Mouse (Mus musculus) MEL (cell line): ENCODE data around the gene Calm3.

Experiments used
- CTCF ChIP-seq, 3 experiments: IDR thresholded peaks in 2 of 3; conservative IDR thresholded peaks in 1 of 3; 2 replicates each; pipeline ENCODE4 v1.5.1; 2011 to 2012; ENCODE audit warnings: low read length in 3 of 3, low read depth in 2 of 3, mild to moderate bottlenecking in 2 of 3, improper control_type of control experiment in 1 of 3, inconsistent platforms in 1 of 3, mixed read lengths in 1 of 3, moderate library complexity in 1 of 3; ENCODE audit not compliant: control insufficient read depth in 1 of 3, insufficient read depth in 1 of 3, poor library complexity in 1 of 3, severe bottlenecking in 1 of 3
- MAX ChIP-seq: IDR thresholded peaks from 2 replicates; pipeline ENCODE4 v1.6.1; 2011; ENCODE audit warnings: low read length, improper control_type of control experiment
- POLR2AphosphoS2 ChIP-seq: IDR thresholded peaks from 2 replicates; pipeline ENCODE4 v1.6.1; 2011; ENCODE audit warnings: low read length, improper control_type of control experiment

DNA sequence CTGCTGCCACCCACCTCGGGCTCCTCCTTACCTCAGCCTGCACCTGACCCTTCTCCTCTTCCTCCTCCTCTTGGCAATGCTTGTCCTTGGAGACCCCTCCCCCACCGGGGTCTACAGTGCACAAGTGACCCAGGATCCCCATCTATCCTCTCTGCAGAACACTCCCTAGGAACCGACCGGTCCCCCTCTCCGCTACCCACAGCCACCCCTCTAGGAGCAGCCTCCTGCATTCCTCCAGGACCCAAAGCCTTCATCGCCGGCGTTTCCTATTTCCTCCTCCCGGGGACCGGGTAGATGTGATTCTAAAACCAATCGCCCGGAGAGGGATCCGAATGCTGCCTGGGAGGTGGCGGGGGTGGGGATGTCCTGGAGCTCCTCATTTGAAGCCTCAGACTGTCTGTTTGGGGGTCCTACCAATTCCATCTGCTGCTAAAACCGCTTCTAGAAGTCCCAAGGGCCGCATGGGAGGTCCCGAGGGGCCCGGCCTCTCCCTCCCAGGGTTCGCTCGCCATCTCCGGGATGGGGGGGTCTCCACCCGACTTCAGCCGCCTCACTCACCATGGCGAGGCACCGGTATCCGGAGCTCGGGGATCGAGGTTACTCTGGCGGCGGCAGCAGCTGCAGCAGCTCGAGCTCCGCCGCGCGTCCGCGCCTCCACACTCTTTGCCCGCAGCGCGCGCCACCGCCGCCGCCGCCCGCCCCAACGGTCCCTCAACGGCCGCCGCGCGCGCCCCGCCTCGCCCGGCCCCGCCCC lies 454 bp downstream of the Calm3 start:
- no peak for TF ChIP-seq MAX
- peak; percentile 63; the same call in 1 of the 2 replicates for TF ChIP-seq POLR2AphosphoS2
- no peak for TF ChIP-seq CTCF (IDR thresholded peaks at IDR 0.05 in 2 of 3, conservative IDR thresholded peaks at IDR 0.05 in 1 of 3; ENCODE audit: control insufficient read depth in 1 of 3, insufficient read depth in 1 of 3, low read depth in 2 of 3, low read length in 3 of 3, poor library complexity in 1 of 3, severe bottlenecking in 1 of 3)
